Comparison of ENCODE assay signal across 9 mouse cellular contexts in the genomic region with DNA sequence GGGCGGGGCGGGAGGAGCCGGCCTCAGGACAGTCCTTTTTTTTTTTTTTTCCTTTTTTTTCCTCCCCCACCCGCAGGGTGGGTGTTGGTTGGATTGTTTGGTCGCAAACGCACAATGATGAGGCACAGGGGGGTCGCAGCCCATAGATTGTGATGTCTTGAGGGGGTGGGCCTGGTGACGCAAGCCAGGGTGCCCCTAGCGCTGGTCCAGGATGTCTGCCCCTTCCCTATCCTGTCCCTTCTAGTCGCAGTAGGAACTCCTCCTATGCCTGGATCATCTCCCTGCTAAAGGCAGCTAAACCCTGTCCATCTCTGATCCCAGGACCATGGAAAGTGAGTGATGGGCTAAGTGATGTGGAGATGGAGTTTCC. TPM values are rescaled to one million over a fixed set of nuclear protein-coding genes. Genes with fewer than 3 reads are reported as not detected.
A peak's percentile ranks its signal among the peaks of the same experiment; 100 is the strongest.
DNase-seq lines count a peak whose midpoint lies in the region; ATAC-seq and TF ChIP-seq lines count a peak whose summit lies in the region.
"Had no signal": no experiment of that assay in that cellular context is flagged by ENCODE, and none has a peak within 500 bp of the region (broad histone marks: within the 10 kb centered on the region; RNA-seq: fewer than 3 reads in every experiment).

No protein-coding gene starts in this region.

- WGBS in heart, embryonic 14.5 days = 2% methylated on average over 7 of the region's 10 CpGs
- WGBS in hindbrain, embryonic 13.5 days = under 1% methylated on average over 7 of the region's 10 CpGs
- 0% methylated on average over 6 of the region's 10 CpGs for WGBS in midbrain, embryonic 15.5 days

- H3K27ac ChIP-seq in heart, embryonic 14.5 days (replicated peaks in 1 of 2; ENCODE audit: control insufficient read depth in 1 of 2, insufficient read depth in 1 of 2, low read depth in 2 of 2, low read length in 2 of 2) = no peak overlapping the region
- peak overlapping the region; percentile 44; the same call in 1 of the 2 replicates for H3K27ac ChIP-seq in hindbrain, embryonic 13.5 days
- H3K27ac ChIP-seq in midbrain, embryonic 15.5 days = no peak overlapping the region; the same call in 1 of the 2 replicates

- DNase-seq in heart, postnatal 36 days = no peak
- DNase-seq in brain, embryonic 14.5 days (ENCODE audit: low read depth) = peak; percentile 44
- DNase-seq in urinary bladder, postnatal 10 days (ENCODE audit: low spot score) = no peak
- DNase-seq in gastrocnemius, postnatal 36 days = no peak
- DNase-seq in thymus, adult 18-20 months = no peak

- H3K4me3 ChIP-seq in heart, embryonic 14.5 days (ENCODE audit: control insufficient read depth in 1 of 2, insufficient read depth in 1 of 2, low read depth in 1 of 2, low read length in 2 of 2) = peak overlapping the region; percentile 46 to 74
- peak overlapping the region; percentile 71 for H3K4me3 ChIP-seq in hindbrain, embryonic 13.5 days
- H3K4me3 ChIP-seq in midbrain, embryonic 15.5 days = peak overlapping the region; percentile 90

- intact Hi-C loops in heart, postnatal 36 days (cut with DNase I) = no loop called here
- intact Hi-C loops in gastrocnemius, postnatal 36 days (cut with DNase I) = no loop called here

- H3K9ac ChIP-seq in heart, embryonic 14.5 days (ENCODE audit: low read length) = peak overlapping the region; percentile 77
- peak overlapping the region; percentile 87 for H3K9ac ChIP-seq in hindbrain, embryonic 13.5 days
- peak overlapping the region; percentile 89 for H3K9ac ChIP-seq in midbrain, embryonic 15.5 days

- peaks cover 11% of the 10 kb centered on the region; the same call in 1 of the 2 replicates for H3K27me3 ChIP-seq in heart, embryonic 14.5 days (ENCODE audit: control insufficient read depth, insufficient read depth, low read length)
- 0 out of 2 replicates have a peak, but pooled peaks cover 4% of the 10 kb centered on the region for H3K27me3 ChIP-seq in hindbrain, embryonic 13.5 days
- no peaks in the 10 kb centered on the region for H3K27me3 ChIP-seq in midbrain, embryonic 15.5 days (replicated peaks)

- no peak for TF ChIP-seq POLR2A in brain, embryonic 14.5 days (IDR thresholded peaks at IDR 0.05; ENCODE audit: borderline replicate concordance, extremely low read depth, insufficient read depth, insufficient read length, poor library complexity, severe bottlenecking)

- peaks cover 5 to 7% of the 10 kb centered on the region in 2 experiments; a peak in 2 of 4 replicates for H3K4me1 ChIP-seq in heart, embryonic 14.5 days (ENCODE audit: control insufficient read depth in 2 of 2, insufficient read depth in 2 of 2, low read length in 2 of 2)
- peaks cover 12% of the 10 kb centered on the region for H3K4me1 ChIP-seq in hindbrain, embryonic 13.5 days (replicated peaks)
- peaks cover 13% of the 10 kb centered on the region for H3K4me1 ChIP-seq in midbrain, embryonic 15.5 days

- H3K36me3 ChIP-seq in heart, embryonic 14.5 days (ENCODE audit: control insufficient read depth, insufficient read depth, low read length) = no peaks in the 10 kb centered on the region
- H3K36me3 ChIP-seq in hindbrain, embryonic 13.5 days = no peaks in the 10 kb centered on the region
- no peaks in the 10 kb centered on the region for H3K36me3 ChIP-seq in midbrain, embryonic 15.5 days (replicated peaks)

- H3K4me2 ChIP-seq in heart, embryonic 14.5 days (ENCODE audit: low read length) = peak overlapping the region; percentile 100
- peak overlapping the region; percentile 89 for H3K4me2 ChIP-seq in hindbrain, embryonic 13.5 days
- peak overlapping the region; percentile 95 for H3K4me2 ChIP-seq in midbrain, embryonic 15.5 days

- no peak for TF ChIP-seq CTCF in brain, embryonic 14.5 days (IDR thresholded peaks at IDR 0.05; ENCODE audit: borderline replicate concordance, extremely low read depth, insufficient read depth, insufficient read length)

- no peak for ATAC-seq in heart, embryonic 14.5 days (ENCODE audit: insufficient number of reproducible peaks, insufficient read depth, low FRiP score, low read depth)
- ATAC-seq in hindbrain, embryonic 13.5 days (ENCODE audit: low FRiP score) = peak; percentile 63; the same call in 1 of the 2 replicates
- ATAC-seq in midbrain, embryonic 15.5 days (replicated peaks) = peak; percentile 81

- H3K9me3 ChIP-seq in heart, embryonic 14.5 days (ENCODE audit: control insufficient read depth, low read length) = 0 out of 2 replicates have a peak, but pooled peaks cover 4% of the 10 kb centered on the region
- no peaks in the 10 kb centered on the region for H3K9me3 ChIP-seq in hindbrain, embryonic 13.5 days
- H3K9me3 ChIP-seq in midbrain, embryonic 15.5 days = no peaks in the 10 kb centered on the region

RNA-seq across cellular contexts. Expression of gene Clmn, which starts 0.3 kb away (rescaled TPM):
- 0.44 and 0.49 TPM in 2 replicates for polyA plus RNA-seq in heart, embryonic 14.5 days (2014; fragmentation: Nextera tagmentation; extraction: Ambion mirVana)
- 1 to 10 TPM; 1.8 to 3.2 TPM for total RNA-seq in heart, postnatal 36 days (2021)
- polyA plus RNA-seq in brain, embryonic 14.5 days (2012; rRNA removed) = 2.1 and 3.2 TPM in 2 replicates
- polyA plus RNA-seq in hindbrain, embryonic 13.5 days (2015; fragmentation: Nextera tagmentation; extraction: Ambion mirVana) = 1.2 and 2.1 TPM in 2 replicates
- polyA plus RNA-seq in midbrain, embryonic 15.5 days (2015; fragmentation: Nextera tagmentation; extraction: Ambion mirVana) = 1.4 and 1.7 TPM in 2 replicates
- total RNA-seq in gastrocnemius, postnatal 36 days (2021) = 1 to 10 TPM; 1.9 to 2.1 TPM
- total RNA-seq: MEL had no signal
